Mouse (Mus musculus) limb, embryonic 14.5 days (tissue): ENCODE results near the gene Exoc6b. TPM values are rescaled to one million over a fixed set of nuclear protein-coding genes. Genes with fewer than 3 reads are reported as not detected.

Experiments used
- ATAC-seq: fragments of 200-750 bp; cut with Nextera tagmentation; 2 replicates; pipeline ENCODE4 v1.8.0; 2017; ENCODE audit warnings: low read depth, moderate number of reproducible peaks, moderate TSS enrichment; ENCODE audit not compliant: low FRiP score
- DNase-seq: peaks from one replicate; pipeline ENCODE4 v3.0.0-alpha.2; 2015; ENCODE audit warnings: low spot score
- H3K27ac ChIP-seq: fragments of 300-500 bp; sonication (generic); replicated peaks from 2 replicates; pipeline ENCODE4 v1.5.1; 2014; ENCODE audit warnings: low read depth, mild to moderate bottlenecking, low read length, moderate library complexity, mixed read lengths
- H3K27me3 ChIP-seq: fragments of 300-500 bp; sonication (generic); 2 replicates; pipeline ENCODE4 v1.6.1; 2014; ENCODE audit warnings: low read length, mixed read lengths; ENCODE audit not compliant: control insufficient read depth, insufficient read depth
- H3K36me3 ChIP-seq: fragments of 300-500 bp; sonication (generic); 2 replicates; pipeline ENCODE4 v1.6.1; 2014; ENCODE audit warnings: mild to moderate bottlenecking, low read length, moderate library complexity, mixed read lengths; ENCODE audit not compliant: control insufficient read depth, insufficient read depth
- H3K4me1 ChIP-seq: fragments of 300-500 bp; sonication (generic); 2 replicates; pipeline ENCODE4 v1.6.1; 2014; ENCODE audit warnings: antibody characterized with exemption, low read length, mixed read lengths; ENCODE audit not compliant: control insufficient read depth, insufficient read depth
- H3K4me2 ChIP-seq: fragments of 300-500 bp; sonication (generic); replicated peaks from 2 replicates; pipeline ENCODE4 v1.6.1; 2014; ENCODE audit warnings: low read depth, mild to moderate bottlenecking, low read length, moderate library complexity; ENCODE audit not compliant: severe bottlenecking
- H3K4me3 ChIP-seq: fragments of 300-500 bp; sonication (generic); replicated peaks from 2 replicates; pipeline ENCODE4 v1.5.1; 2014; ENCODE audit warnings: low read length
- H3K9ac ChIP-seq: fragments of 300-500 bp; sonication (generic); 2 replicates; pipeline ENCODE4 v1.6.1; 2014; ENCODE audit warnings: mild to moderate bottlenecking, low read depth, low read length, moderate library complexity; ENCODE audit not compliant: severe bottlenecking
- H3K9me3 ChIP-seq: fragments of 300-500 bp; sonication (generic); 2 replicates; pipeline ENCODE4 v1.6.1; 2016; ENCODE audit warnings: low read length; ENCODE audit not compliant: control insufficient read depth
- POLR2A ChIP-seq: fragments of 200-500 bp; IDR thresholded peaks from 2 replicates; pipeline ENCODE4 v1.8.0; 2012; ENCODE audit warnings: inconsistent platforms, mild to moderate bottlenecking, moderate library complexity, borderline replicate concordance; ENCODE audit not compliant: insufficient read depth, insufficient read length; ENCODE audit errors: extremely low read depth
- WGBS: fragments of 180-500 bp; shearing (Covaris S2); extraction: QIAGEN DNeasy Blood & Tissue Kit; methylation state at CpG from one replicate; pipeline ENCODE4 v1.1.7; 2014; 5-methylcytosine and 5-hydroxymethylcytosine counted together
- polyA plus RNA-seq, 2 experiments: library from polyadenylated mRNA; depleted of rRNA in 1 of 2; stranded (reverse) in 1 of 2; unstranded in 1 of 2; fragments of >200 nt; fragmentation: Nextera tagmentation in 1 of 2; extraction: Ambion mirVana in 1 of 2; gene quantifications; 2 replicates each; pipeline versions ENCODE4 v1.2.1 to v1.2.3; 2012 to 2014

The Exoc6b gene
- polyA plus RNA-seq, 2 experiments, result 16.1 to 40.7 TPM

DNA sequence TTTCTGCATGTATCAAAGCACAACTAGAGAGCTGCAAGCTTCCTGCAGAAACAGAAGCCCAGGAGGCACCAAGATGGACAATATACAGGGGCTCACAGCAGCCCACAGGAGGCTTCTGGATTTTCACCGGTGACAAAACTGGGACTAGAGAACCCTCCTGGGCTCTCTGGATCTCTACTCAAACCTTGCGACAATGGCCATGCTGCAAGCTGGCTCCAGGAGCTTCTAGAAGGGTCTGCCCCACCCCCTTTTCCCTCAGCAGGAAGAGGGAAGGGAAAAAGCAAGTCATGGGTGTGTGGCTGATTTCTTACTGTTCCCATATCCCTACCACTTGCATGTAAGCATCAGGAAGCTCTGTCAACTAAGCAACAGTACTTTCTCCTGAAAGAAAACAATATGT, 437.7 kb downstream of the Exoc6b start:
- 79% methylated on average over 2 of the region's 2 CpGs for WGBS
- no peak overlapping the region for H3K27ac ChIP-seq
- DNase-seq (no peak), ATAC-seq (no peak)
- H3K4me3 ChIP-seq, result no peak overlapping the region
- H3K4me1 ChIP-seq, result no peaks in the 10 kb centered on the region
- no peak for TF ChIP-seq POLR2A
- no peaks in the 10 kb centered on the region for H3K27me3 ChIP-seq
- no peaks in the 10 kb centered on the region for H3K9me3 ChIP-seq
- no peak overlapping the region for H3K9ac ChIP-seq
- no peaks in the 10 kb centered on the region for H3K36me3 ChIP-seq
- no peak overlapping the region for H3K4me2 ChIP-seq

DNA sequence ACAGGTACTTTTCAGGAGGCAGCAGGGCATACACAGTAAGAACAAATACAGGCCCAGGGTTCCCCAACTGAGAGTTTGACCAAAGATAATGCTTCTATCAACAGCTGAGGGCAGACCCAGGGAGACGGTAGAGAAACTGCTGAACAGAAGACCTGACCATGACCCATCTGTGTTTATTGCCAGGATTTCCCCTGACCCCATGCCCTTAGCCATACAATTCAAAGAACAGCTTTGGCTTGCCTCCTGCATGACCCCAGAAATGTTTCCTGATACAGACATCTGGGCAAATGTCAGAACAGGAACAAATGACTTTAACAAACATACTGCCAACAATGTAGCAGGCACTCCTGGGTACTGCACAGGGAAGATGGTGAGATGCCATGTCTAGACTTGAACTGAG, 439.0 kb downstream of the Exoc6b start:
- Histone ChIP-seq H3K4me2 (no peak overlapping the region), H3K9me3 (no peaks in the 10 kb centered on the region), H3K4me3 (no peak overlapping the region), H3K36me3 (no peaks in the 10 kb centered on the region), H3K4me1 (no peaks in the 10 kb centered on the region), H3K9ac (no peak overlapping the region), H3K27ac (no peak overlapping the region), H3K27me3 (no peaks in the 10 kb centered on the region)
- DNase-seq, result no peak
- 14% methylated on average over 1 of the region's 1 CpGs for WGBS
- TF ChIP-seq POLR2A, result no peak
- ATAC-seq, result no peak

- H3K9ac ChIP-seq, result no peak overlapping the region
- H3K4me1 ChIP-seq, result no peaks in the 10 kb centered on the region
- no peaks in the 10 kb centered on the region for H3K36me3 ChIP-seq
- DNase-seq, result no peak
- no peak overlapping the region for H3K27ac ChIP-seq
- H3K9me3 ChIP-seq, result no peaks in the 10 kb centered on the region
- no peak overlapping the region for H3K4me3 ChIP-seq
- H3K4me2 ChIP-seq, result no peak overlapping the region
- 91% methylated on average over 5 of the region's 5 CpGs for WGBS
- ATAC-seq, result no peak
- TF ChIP-seq POLR2A, result no peak
- no peaks in the 10 kb centered on the region for H3K27me3 ChIP-seq
Observed at GRCm38 (mm10) chr6:84628831-84629230, 440.5 kb downstream of the Exoc6b start.

DNA sequence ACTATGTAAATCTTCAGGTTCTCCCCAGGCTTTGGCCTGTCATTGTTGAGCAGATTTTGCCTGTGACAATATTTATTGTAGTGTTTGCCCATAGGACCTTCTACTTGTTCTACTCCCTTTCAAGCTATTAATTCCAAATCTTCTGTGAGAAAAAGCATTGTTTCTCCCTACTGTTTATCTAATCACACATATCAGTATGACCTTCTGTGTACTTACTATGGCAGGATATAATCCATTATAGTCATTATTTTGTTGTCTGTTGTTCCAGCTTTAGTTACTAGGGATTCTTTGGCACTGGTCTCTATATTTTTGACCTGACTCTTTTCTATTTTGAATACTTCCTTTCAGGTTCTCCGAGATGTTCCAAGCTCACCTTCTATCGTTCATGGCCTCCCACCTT, 442.9 kb downstream of the Exoc6b start:
- Histone ChIP-seq H3K4me3 (no peak overlapping the region), H3K36me3 (no peaks in the 10 kb centered on the region), H3K27me3 (no peaks in the 10 kb centered on the region), H3K9ac (no peak overlapping the region), H3K4me2 (no peak overlapping the region), H3K27ac (no peak overlapping the region), H3K4me1 (no peaks in the 10 kb centered on the region), H3K9me3 (no peaks in the 10 kb centered on the region)
- ATAC-seq, result no peak
- WGBS, result 88% methylated on average over 2 of the region's 2 CpGs
- TF ChIP-seq POLR2A, result no peak
- no peak for DNase-seq

DNA sequence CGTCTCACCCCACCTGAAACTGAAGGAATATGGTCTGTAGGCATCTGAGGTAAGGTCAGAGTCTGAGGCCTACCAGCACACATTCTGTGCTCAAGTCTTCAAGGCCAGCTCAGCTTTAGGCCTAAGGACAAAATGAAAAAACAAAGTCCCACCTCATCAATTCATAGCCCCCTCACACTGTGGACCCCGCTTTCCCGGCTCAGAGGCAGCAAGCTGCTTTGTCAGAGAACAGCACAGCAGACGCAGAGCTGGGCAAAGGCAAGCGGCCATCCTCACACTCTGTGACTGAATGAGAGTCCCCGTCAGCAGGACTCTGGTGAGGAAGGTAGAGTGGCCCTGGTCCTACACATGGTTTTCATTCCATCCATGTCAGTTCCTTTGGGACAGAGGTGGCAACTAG, 450.1 kb downstream of the Exoc6b start:
- ATAC-seq (no peak), DNase-seq (no peak)
- Histone ChIP-seq H3K4me2 (no peak overlapping the region), H3K4me1 (no peaks in the 10 kb centered on the region), H3K9me3 (no peaks in the 10 kb centered on the region), H3K27me3 (no peaks in the 10 kb centered on the region), H3K4me3 (no peak overlapping the region), H3K36me3 (peaks cover 10% of the 10 kb centered on the region), H3K9ac (no peak overlapping the region), H3K27ac (no peak overlapping the region)
- WGBS, result 86% methylated on average over 6 of the region's 6 CpGs
- TF ChIP-seq POLR2A, result no peak

GRCm38 (mm10) chr6:84617051-84617450, 452.3 kb downstream of the Exoc6b start:
- no peak overlapping the region for H3K4me3 ChIP-seq
- no peaks in the 10 kb centered on the region for H3K9me3 ChIP-seq
- H3K4me2 ChIP-seq, result no peak overlapping the region
- no peaks in the 10 kb centered on the region for H3K27me3 ChIP-seq
- no peak for DNase-seq
- H3K36me3 ChIP-seq, result peaks cover 10% of the 10 kb centered on the region
- no peak for ATAC-seq
- TF ChIP-seq POLR2A, result no peak
- WGBS, result 92% methylated on average over 1 of the region's 1 CpGs
- no peak overlapping the region for H3K9ac ChIP-seq
- no peak overlapping the region for H3K27ac ChIP-seq
- H3K4me1 ChIP-seq, result no peaks in the 10 kb centered on the region
